Mouse (Mus musculus): ENCODE measurements around the gene Efl1. TPM values are rescaled to one million over a fixed set of nuclear protein-coding genes. Genes with fewer than 3 reads are reported as not detected.
"Not testable (repeated sequence)": the region's sequence is repeated elsewhere in the genome, so short reads cannot be mapped to it uniquely, and the experiment has no call there.

Gene Efl1
- polyA plus RNA-seq, 1 experiment: 27.1 TPM

- Histone ChIP-seq H3K4me1 (ENCODE audit: control insufficient read depth, insufficient read depth, low read length) (peaks cover 2% of the 10 kb centered on the region), H3K9me3 (replicated peaks; ENCODE audit: control insufficient read depth, insufficient read depth, low read length, poor library complexity, severe bottlenecking) (no peaks in the 10 kb centered on the region)
- TF ChIP-seq EP300 (IDR thresholded peaks at IDR 0.05; ENCODE audit: insufficient read depth, low read depth, low read length): no peak
- no peak for TF ChIP-seq POLR2A (IDR thresholded peaks at IDR 0.05; ENCODE audit: insufficient read depth, low read length)
- no peak for TF ChIP-seq CTCF (IDR thresholded peaks at IDR 0.05; ENCODE audit: low read depth, low read length)
Measured at GRCm38 (mm10) chr7:82755602-82756155, 107.3 kb downstream of the Efl1 start.

GRCm38 (mm10) chr7:82758521-82758920 lies 110.1 kb downstream of the Efl1 start:
- no peaks in the 10 kb centered on the region for H3K4me1 ChIP-seq (ENCODE audit: control insufficient read depth, insufficient read depth, low read length)
- TF ChIP-seq POLR2A (IDR thresholded peaks at IDR 0.05; ENCODE audit: insufficient read depth, low read length) (no peak), EP300 (IDR thresholded peaks at IDR 0.05; ENCODE audit: insufficient read depth, low read depth, low read length) (no peak), CTCF (IDR thresholded peaks at IDR 0.05; ENCODE audit: low read depth, low read length) (no peak)
- no peak overlapping the region for H3K27ac ChIP-seq (ENCODE audit: insufficient read depth, low read length)

More at GRCm38 (mm10) chr7:82755602-82756155, 107.3 kb downstream of the Efl1 start:
- no peak overlapping the region for H3K9ac ChIP-seq (ENCODE audit: low read depth, poor library complexity, severe bottlenecking)
- H3K27ac ChIP-seq (ENCODE audit: insufficient read depth, low read length): no peak overlapping the region
- H3K36me3 ChIP-seq (ENCODE audit: control insufficient read depth, insufficient read depth, low read length, poor library complexity, severe bottlenecking): no peaks in the 10 kb centered on the region
- no peaks in the 10 kb centered on the region for H3K27me3 ChIP-seq (ENCODE audit: control insufficient read depth, insufficient read depth, low read length, poor library complexity, severe bottlenecking)
- H3K4me3 ChIP-seq (ENCODE audit: low read depth, low read length): no peak overlapping the region

GRCm38 (mm10) chr7:82759091-82759490 lies 110.7 kb downstream of the Efl1 start:
- Histone ChIP-seq H3K4me3 (ENCODE audit: low read depth, low read length) (no peak overlapping the region), H3K36me3 (ENCODE audit: control insufficient read depth, insufficient read depth, low read length, poor library complexity, severe bottlenecking) (no peaks in the 10 kb centered on the region; the same call in 1 of the 2 replicates), H3K9me3 (replicated peaks; ENCODE audit: control insufficient read depth, insufficient read depth, low read length, poor library complexity, severe bottlenecking) (no peaks in the 10 kb centered on the region), H3K27ac (ENCODE audit: insufficient read depth, low read length) (no peak overlapping the region), H3K4me1 (ENCODE audit: control insufficient read depth, insufficient read depth, low read length) (no peaks in the 10 kb centered on the region), H3K9ac (ENCODE audit: low read depth, poor library complexity, severe bottlenecking) (no peak overlapping the region), H3K27me3 (ENCODE audit: control insufficient read depth, insufficient read depth, low read length, poor library complexity, severe bottlenecking) (no peaks in the 10 kb centered on the region)
- TF ChIP-seq POLR2A (IDR thresholded peaks at IDR 0.05; ENCODE audit: insufficient read depth, low read length): no peak
- TF ChIP-seq EP300 (IDR thresholded peaks at IDR 0.05; ENCODE audit: insufficient read depth, low read depth, low read length): no peak
- TF ChIP-seq CTCF (IDR thresholded peaks at IDR 0.05; ENCODE audit: low read depth, low read length): no peak

More at GRCm38 (mm10) chr7:82758521-82758920, 110.1 kb downstream of the Efl1 start:
- Histone ChIP-seq H3K27me3 (ENCODE audit: control insufficient read depth, insufficient read depth, low read length, poor library complexity, severe bottlenecking) (no peaks in the 10 kb centered on the region), H3K9me3 (replicated peaks; ENCODE audit: control insufficient read depth, insufficient read depth, low read length, poor library complexity, severe bottlenecking) (no peaks in the 10 kb centered on the region), H3K9ac (ENCODE audit: low read depth, poor library complexity, severe bottlenecking) (no peak overlapping the region), H3K4me3 (ENCODE audit: low read depth, low read length) (no peak overlapping the region), H3K36me3 (ENCODE audit: control insufficient read depth, insufficient read depth, low read length, poor library complexity, severe bottlenecking) (no peaks in the 10 kb centered on the region; the same call in 1 of the 2 replicates)

- TF ChIP-seq CTCF (IDR thresholded peaks at IDR 0.05; ENCODE audit: low read depth, low read length): no peak
- no peak for TF ChIP-seq POLR2A (IDR thresholded peaks at IDR 0.05; ENCODE audit: insufficient read depth, low read length)
- TF ChIP-seq EP300 (IDR thresholded peaks at IDR 0.05; ENCODE audit: insufficient read depth, low read depth, low read length): no peak
- Histone ChIP-seq H3K4me3 (ENCODE audit: low read depth, low read length) (no peak overlapping the region), H3K9me3 (replicated peaks; ENCODE audit: control insufficient read depth, insufficient read depth, low read length, poor library complexity, severe bottlenecking) (no peaks in the 10 kb centered on the region), H3K27me3 (ENCODE audit: control insufficient read depth, insufficient read depth, low read length, poor library complexity, severe bottlenecking) (no peaks in the 10 kb centered on the region), H3K9ac (ENCODE audit: low read depth, poor library complexity, severe bottlenecking) (no peak overlapping the region), H3K36me3 (ENCODE audit: control insufficient read depth, insufficient read depth, low read length, poor library complexity, severe bottlenecking) (no peaks in the 10 kb centered on the region; the same call in 1 of the 2 replicates), H3K27ac (ENCODE audit: insufficient read depth, low read length) (no peak overlapping the region), H3K4me1 (ENCODE audit: control insufficient read depth, insufficient read depth, low read length) (peaks cover 3% of the 10 kb centered on the region)
Measured at GRCm38 (mm10) chr7:82764951-82765350, 116.5 kb downstream of the Efl1 start.

GRCm38 (mm10) chr7:82766623-82767022 lies 118.2 kb downstream of the Efl1 start:
- no peak overlapping the region for H3K9ac ChIP-seq (ENCODE audit: low read depth, poor library complexity, severe bottlenecking)
- peaks cover 3% of the 10 kb centered on the region for H3K4me1 ChIP-seq (ENCODE audit: control insufficient read depth, insufficient read depth, low read length)
- peaks cover 2% of the 10 kb centered on the region; the same call in 1 of the 2 replicates for H3K9me3 ChIP-seq (replicated peaks; ENCODE audit: control insufficient read depth, insufficient read depth, low read length, poor library complexity, severe bottlenecking)
- no peak for TF ChIP-seq CTCF (IDR thresholded peaks at IDR 0.05; ENCODE audit: low read depth, low read length)
- peak; percentile 87 for TF ChIP-seq EP300 (IDR thresholded peaks at IDR 0.05; ENCODE audit: insufficient read depth, low read depth, low read length)
- H3K36me3 ChIP-seq (ENCODE audit: control insufficient read depth, insufficient read depth, low read length, poor library complexity, severe bottlenecking): no peaks in the 10 kb centered on the region; the same call in 1 of the 2 replicates
- H3K4me3 ChIP-seq (ENCODE audit: low read depth, low read length): no peak overlapping the region
- peak overlapping the region; percentile 72 for H3K27ac ChIP-seq (ENCODE audit: insufficient read depth, low read length)
- no peaks in the 10 kb centered on the region for H3K27me3 ChIP-seq (ENCODE audit: control insufficient read depth, insufficient read depth, low read length, poor library complexity, severe bottlenecking)

- Histone ChIP-seq H3K27ac (ENCODE audit: insufficient read depth, low read length) (no peak overlapping the region), H3K4me1 (ENCODE audit: control insufficient read depth, insufficient read depth, low read length) (peaks cover 3% of the 10 kb centered on the region)
- TF ChIP-seq EP300 (IDR thresholded peaks at IDR 0.05; ENCODE audit: insufficient read depth, low read depth, low read length): no peak
- TF ChIP-seq CTCF (IDR thresholded peaks at IDR 0.05; ENCODE audit: low read depth, low read length): no peak
- TF ChIP-seq POLR2A (IDR thresholded peaks at IDR 0.05; ENCODE audit: insufficient read depth, low read length): no peak
Measured at GRCm38 (mm10) chr7:82770207-82770606, 121.8 kb downstream of the Efl1 start.

GRCm38 (mm10) chr7:82770957-82771660 lies 122.7 kb downstream of the Efl1 start:
- not testable (repeated sequence) for H3K36me3 ChIP-seq (ENCODE audit: control insufficient read depth, insufficient read depth, low read length, poor library complexity, severe bottlenecking); H3K27ac ChIP-seq (ENCODE audit: insufficient read depth, low read length); H3K9me3 ChIP-seq (replicated peaks; ENCODE audit: control insufficient read depth, insufficient read depth, low read length, poor library complexity, severe bottlenecking); H3K27me3 ChIP-seq (ENCODE audit: control insufficient read depth, insufficient read depth, low read length, poor library complexity, severe bottlenecking); H3K4me1 ChIP-seq (ENCODE audit: control insufficient read depth, insufficient read depth, low read length)
- Histone ChIP-seq H3K4me3 (ENCODE audit: low read depth, low read length) (peak overlapping the region; percentile 3), H3K9ac (ENCODE audit: low read depth, poor library complexity, severe bottlenecking) (peak overlapping the region; percentile 47; the same call in 1 of the 2 replicates)

More at GRCm38 (mm10) chr7:82770207-82770606, 121.8 kb downstream of the Efl1 start:
- no peaks in the 10 kb centered on the region for H3K27me3 ChIP-seq (ENCODE audit: control insufficient read depth, insufficient read depth, low read length, poor library complexity, severe bottlenecking)
- H3K9ac ChIP-seq (ENCODE audit: low read depth, poor library complexity, severe bottlenecking): no peak overlapping the region
- no peak overlapping the region for H3K4me3 ChIP-seq (ENCODE audit: low read depth, low read length)
- H3K9me3 ChIP-seq (replicated peaks; ENCODE audit: control insufficient read depth, insufficient read depth, low read length, poor library complexity, severe bottlenecking): peaks cover 2% of the 10 kb centered on the region; the same call in 1 of the 2 replicates
- H3K36me3 ChIP-seq (ENCODE audit: control insufficient read depth, insufficient read depth, low read length, poor library complexity, severe bottlenecking): no peaks in the 10 kb centered on the region

- H3K4me1 ChIP-seq (ENCODE audit: control insufficient read depth, insufficient read depth, low read length); H3K27me3 ChIP-seq (ENCODE audit: control insufficient read depth, insufficient read depth, low read length, poor library complexity, severe bottlenecking); H3K36me3 ChIP-seq (ENCODE audit: control insufficient read depth, insufficient read depth, low read length, poor library complexity, severe bottlenecking); H3K27ac ChIP-seq (ENCODE audit: insufficient read depth, low read length); H3K9me3 ChIP-seq (replicated peaks; ENCODE audit: control insufficient read depth, insufficient read depth, low read length, poor library complexity, severe bottlenecking): not testable (repeated sequence)
- peak overlapping the region; percentile 3 for H3K4me3 ChIP-seq (ENCODE audit: low read depth, low read length)
- H3K9ac ChIP-seq (ENCODE audit: low read depth, poor library complexity, severe bottlenecking): peak overlapping the region; percentile 47; the same call in 1 of the 2 replicates
Measured at GRCm38 (mm10) chr7:82771661-82772021, 123.2 kb downstream of the Efl1 start.

Measured in ES-Bruce4 (cell line).